Mouse (Mus musculus) midbrain, embryonic 14.5 days (tissue): ENCODE measurements at regions not wholly inside any gene's neighbourhood (a gene's known extent, or its start where the extent isn't known, plus 50 kb on each side); places are given as distances from the start of the nearest gene placed in this dataset.

Experiments
- ATAC-seq: fragments of 200-750 bp; cut with Nextera tagmentation; 2 replicates; pipeline ENCODE4 v1.8.0; 2017; ENCODE audit warnings: moderate number of reproducible peaks, moderate library complexity; ENCODE audit not compliant: low FRiP score, low TSS enrichment
- DNase-seq: peaks from one replicate; pipeline ENCODE4 v3.0.0-alpha.2; 2015
- H3K27ac ChIP-seq: fragments of 300-500 bp; sonication (generic); replicated peaks from 2 replicates; pipeline ENCODE4 v1.5.1; 2014; ENCODE audit warnings: mild to moderate bottlenecking, low read depth, low read length, moderate library complexity
- H3K27me3 ChIP-seq: fragments of 300-500 bp; sonication (generic); 2 replicates; pipeline ENCODE4 v1.6.1; 2014; ENCODE audit warnings: low read length, control low read depth, mixed read lengths; ENCODE audit not compliant: control insufficient read depth, insufficient read depth
- H3K36me3 ChIP-seq: fragments of 300-500 bp; sonication (generic); 2 replicates; pipeline ENCODE4 v1.6.1; 2014; ENCODE audit warnings: low read length, control low read depth; ENCODE audit not compliant: control insufficient read depth, insufficient read depth
- H3K4me1 ChIP-seq: fragments of 300-500 bp; sonication (generic); 2 replicates; pipeline ENCODE4 v1.6.1; 2014; ENCODE audit warnings: mild to moderate bottlenecking, antibody characterized with exemption, low read length, control low read depth; ENCODE audit not compliant: control insufficient read depth, insufficient read depth
- H3K4me2 ChIP-seq: fragments of 300-500 bp; sonication (generic); 2 replicates; pipeline ENCODE4 v1.6.1; 2014; ENCODE audit warnings: mild to moderate bottlenecking, low read length, moderate library complexity
- H3K4me3 ChIP-seq: fragments of 300-500 bp; sonication (generic); replicated peaks from 2 replicates; pipeline ENCODE4 v1.5.1; 2014; ENCODE audit warnings: low read depth, low read length
- H3K9ac ChIP-seq: fragments of 300-500 bp; sonication (generic); replicated peaks from 2 replicates; pipeline ENCODE4 v1.6.1; 2014; ENCODE audit warnings: mild to moderate bottlenecking, low read length, moderate library complexity
- H3K9me3 ChIP-seq: fragments of 300-500 bp; sonication (generic); 2 replicates; pipeline ENCODE4 v1.6.1; 2016; ENCODE audit warnings: low read length, control low read depth, mixed read lengths; ENCODE audit not compliant: control insufficient read depth
- WGBS: fragments of 180-500 bp; shearing (Covaris S2); extraction: QIAGEN DNeasy Blood & Tissue Kit; methylation state at CpG from one replicate; pipeline ENCODE4 v1.1.7; 2014; 5-methylcytosine and 5-hydroxymethylcytosine counted together

- ATAC-seq (no peak), DNase-seq (no peak)
- H3K27ac ChIP-seq: no peak overlapping the region
- WGBS: 82% methylated on average over 4 of the region's 4 CpGs
- no peak overlapping the region for H3K4me2 ChIP-seq
- H3K9me3 ChIP-seq: no peaks in the 10 kb centered on the region
- no peaks in the 10 kb centered on the region for H3K36me3 ChIP-seq
- no peak overlapping the region for H3K4me3 ChIP-seq
- H3K4me1 ChIP-seq: peaks cover 26% of the 10 kb centered on the region
- 0 out of 2 replicates have a peak, but pooled peaks cover 2% of the 10 kb centered on the region for H3K27me3 ChIP-seq
- H3K9ac ChIP-seq: no peak overlapping the region
Measured at GRCm38 (mm10) chr6:100159817-100160216, 127.5 kb downstream of the Rybp start.

- H3K27me3 ChIP-seq: 0 out of 2 replicates have a peak, but pooled peaks cover 2% of the 10 kb centered on the region
- 54% methylated on average over 1 of the region's 1 CpGs for WGBS
- H3K36me3 ChIP-seq: no peaks in the 10 kb centered on the region
- peaks cover 25% of the 10 kb centered on the region for H3K4me1 ChIP-seq
- no peaks in the 10 kb centered on the region for H3K9me3 ChIP-seq
- H3K4me3 ChIP-seq: no peak overlapping the region
- H3K9ac ChIP-seq: no peak overlapping the region
- DNase-seq (no peak), ATAC-seq (no peak)
- no peak overlapping the region for H3K4me2 ChIP-seq
- no peak overlapping the region for H3K27ac ChIP-seq
Measured at GRCm38 (mm10) chr6:100159246-100159645, 128.0 kb downstream of the Rybp start.

DNA sequence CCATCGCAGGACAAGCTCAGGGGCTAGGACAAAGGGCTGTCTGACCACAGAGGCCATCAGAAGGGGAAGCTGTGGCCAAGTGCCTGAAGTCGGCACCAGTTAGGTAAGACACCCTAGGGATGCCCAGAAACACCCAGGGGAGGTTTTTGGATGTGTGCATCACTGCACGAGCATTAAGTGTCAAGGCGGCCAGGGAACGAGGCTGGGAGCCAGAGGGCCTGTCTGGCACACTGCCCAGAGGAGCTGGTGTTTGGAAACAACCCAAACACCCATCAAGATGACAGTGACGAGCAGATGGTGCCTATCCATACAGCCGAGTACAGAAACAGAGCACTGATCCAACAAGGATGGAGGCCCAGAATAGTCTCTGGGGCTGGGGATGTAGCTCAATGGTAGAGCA lies 130.0 kb downstream of the Rybp start:
- H3K9ac ChIP-seq: no peak overlapping the region

DNA sequence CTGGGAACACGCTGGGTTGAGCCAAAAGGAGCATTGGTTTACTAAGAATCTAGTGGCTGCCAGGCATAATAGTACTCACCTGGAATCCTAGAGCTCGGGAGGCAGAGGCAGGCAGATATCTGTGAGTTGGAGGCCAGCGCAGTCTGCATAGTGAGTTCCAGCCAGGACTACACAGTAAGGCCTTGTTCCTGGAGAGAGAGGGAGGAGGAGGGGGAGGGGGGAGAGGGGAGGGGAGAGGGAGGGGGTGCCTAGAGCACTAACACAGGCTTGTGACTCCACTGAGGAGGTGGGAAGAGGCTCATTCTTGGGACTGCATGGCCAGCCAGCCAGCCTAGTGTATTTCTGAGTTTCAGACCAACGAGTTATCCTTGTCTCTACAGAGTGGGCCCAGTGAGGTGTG lies 131.1 kb downstream of the Rybp start:
- Histone ChIP-seq H3K36me3 (no peaks in the 10 kb centered on the region), H3K4me2 (no peak overlapping the region), H3K9ac (no peak overlapping the region), H3K27ac (peak overlapping the region; percentile 14; the same call in 1 of the 2 replicates), H3K4me1 (peaks cover 6% of the 10 kb centered on the region), H3K9me3 (no peaks in the 10 kb centered on the region), H3K4me3 (no peak overlapping the region), H3K27me3 (0 out of 2 replicates have a peak, but pooled peaks cover 2% of the 10 kb centered on the region)
- DNase-seq (no peak), ATAC-seq (no peak)
- 78% methylated on average over 4 of the region's 4 CpGs for WGBS

More for the DNA sequence above, 130.0 kb downstream of the Rybp start:
- H3K4me2 ChIP-seq: no peak overlapping the region
- 0 out of 2 replicates have a peak, but pooled peaks cover 2% of the 10 kb centered on the region for H3K27me3 ChIP-seq
- no peak overlapping the region for H3K4me3 ChIP-seq
- H3K36me3 ChIP-seq: no peaks in the 10 kb centered on the region
- H3K27ac ChIP-seq: no peak overlapping the region
- DNase-seq (peak; percentile 81), ATAC-seq (peak; percentile 57; the same call in 1 of the 2 replicates)
- WGBS: 30% methylated on average over 7 of the region's 7 CpGs
- H3K9me3 ChIP-seq: no peaks in the 10 kb centered on the region
- H3K4me1 ChIP-seq: peaks cover 9% of the 10 kb centered on the region

DNA sequence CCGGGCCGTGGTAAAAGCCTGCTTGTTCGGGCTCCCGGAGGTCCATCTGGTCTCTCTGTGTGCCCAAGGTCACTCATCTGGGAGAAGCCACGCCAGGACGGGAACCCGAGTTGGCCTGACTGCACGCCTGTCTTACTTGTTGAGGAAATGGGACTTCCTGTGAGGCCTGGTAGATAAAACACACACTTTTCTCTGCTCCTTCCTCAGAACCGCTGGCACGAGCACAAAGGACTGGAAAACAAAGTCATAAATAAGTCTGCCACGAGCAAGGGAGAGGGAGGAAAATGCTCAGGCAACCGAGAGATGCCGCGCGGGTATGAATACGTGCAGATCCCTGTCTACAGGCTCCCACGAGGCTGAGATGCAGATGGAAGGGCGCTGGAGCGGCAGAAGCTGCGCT lies 131.6 kb downstream of the Rybp start:
- ATAC-seq: no peak
- Histone ChIP-seq H3K4me3 (no peak overlapping the region), H3K4me2 (no peak overlapping the region), H3K9ac (no peak overlapping the region), H3K4me1 (peaks cover 6% of the 10 kb centered on the region), H3K36me3 (no peaks in the 10 kb centered on the region), H3K9me3 (no peaks in the 10 kb centered on the region), H3K27me3 (0 out of 2 replicates have a peak, but pooled peaks cover 2% of the 10 kb centered on the region), H3K27ac (peak overlapping the region; percentile 26; the same call in 1 of the 2 replicates)
- DNase-seq: peak; percentile 50
- WGBS: 60% methylated on average over 20 of the region's 20 CpGs

- no peak for DNase-seq
- Histone ChIP-seq H3K27me3 (peaks cover 3% of the 10 kb centered on the region; the same call in 1 of the 2 replicates), H3K4me1 (peaks cover 3% of the 10 kb centered on the region; the same call in 1 of the 2 replicates), H3K4me2 (no peak overlapping the region), H3K27ac (no peak overlapping the region), H3K4me3 (no peak overlapping the region), H3K36me3 (no peaks in the 10 kb centered on the region), H3K9ac (no peak overlapping the region), H3K9me3 (no peaks in the 10 kb centered on the region)
- ATAC-seq: no peak
- WGBS: 90% methylated on average over 1 of the region's 1 CpGs
Measured at GRCm38 (mm10) chr6:100151447-100151846, 135.8 kb downstream of the Rybp start.

GRCm38 (mm10) chr6:100150703-100151208 lies 136.5 kb downstream of the Rybp start:
- H3K4me1 ChIP-seq: peaks cover 3% of the 10 kb centered on the region; the same call in 1 of the 2 replicates
- WGBS: 74% methylated on average over 6 of the region's 6 CpGs
- H3K27ac ChIP-seq: no peak overlapping the region
- no peaks in the 10 kb centered on the region for H3K36me3 ChIP-seq
- no peak overlapping the region for H3K4me3 ChIP-seq
- DNase-seq: no peak
- no peak overlapping the region for H3K4me2 ChIP-seq
- no peak overlapping the region for H3K9ac ChIP-seq
- H3K27me3 ChIP-seq: peaks cover 3% of the 10 kb centered on the region; the same call in 1 of the 2 replicates
- no peak for ATAC-seq
- H3K9me3 ChIP-seq: no peaks in the 10 kb centered on the region

GRCm38 (mm10) chr6:100149458-100149852 lies 137.8 kb downstream of the Rybp start:
- no peak overlapping the region for H3K4me2 ChIP-seq
- no peak overlapping the region for H3K9ac ChIP-seq
- peaks cover 3% of the 10 kb centered on the region; the same call in 1 of the 2 replicates for H3K27me3 ChIP-seq
- H3K27ac ChIP-seq: no peak overlapping the region
- no peaks in the 10 kb centered on the region for H3K36me3 ChIP-seq
- H3K4me1 ChIP-seq: peaks cover 7% of the 10 kb centered on the region
- DNase-seq (no peak), ATAC-seq (no peak)
- H3K4me3 ChIP-seq: no peak overlapping the region
- 85% methylated on average over 5 of the region's 5 CpGs for WGBS
- no peaks in the 10 kb centered on the region for H3K9me3 ChIP-seq

DNA sequence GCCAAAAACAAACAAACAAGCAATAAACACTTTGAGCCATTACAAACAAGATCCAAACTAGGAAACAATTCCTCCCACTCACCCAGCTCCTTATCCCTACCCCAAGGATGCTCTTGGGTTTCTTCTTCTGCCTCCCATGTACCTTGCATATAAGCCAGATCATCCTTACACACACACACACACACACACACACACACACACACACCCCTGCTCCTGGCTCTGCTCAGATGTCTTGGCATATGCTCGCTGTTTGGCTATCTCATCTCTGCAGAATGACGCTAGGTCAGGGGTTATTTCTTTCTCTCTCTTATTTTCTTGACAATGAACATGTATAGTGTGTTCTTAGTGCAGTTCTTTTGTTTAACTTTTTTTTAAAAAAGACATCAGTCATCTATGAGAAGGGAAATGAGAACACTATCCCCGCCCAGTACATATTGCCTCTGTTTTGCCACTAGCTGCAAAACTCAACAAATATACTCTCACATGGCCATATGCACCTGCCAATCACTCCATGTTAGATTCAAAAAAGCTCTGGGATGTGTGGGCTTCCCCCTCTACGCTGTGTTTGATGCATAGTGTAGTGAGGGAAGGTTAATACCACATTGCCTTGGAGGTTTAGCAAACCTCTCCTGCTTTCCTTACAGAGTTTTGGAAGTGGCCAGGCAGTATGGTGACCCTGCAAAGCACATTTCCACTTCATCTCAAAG lies 138.4 kb downstream of the Rybp start:
- WGBS: 77% methylated on average over 4 of the region's 4 CpGs

More for the DNA sequence above, 138.4 kb downstream of the Rybp start:
- ATAC-seq: no peak
- Histone ChIP-seq H3K4me2 (no peak overlapping the region), H3K9me3 (no peaks in the 10 kb centered on the region), H3K27ac (no peak overlapping the region), H3K4me1 (peaks cover 12% of the 10 kb centered on the region), H3K27me3 (peaks cover 3% of the 10 kb centered on the region; the same call in 1 of the 2 replicates), H3K9ac (no peak overlapping the region), H3K4me3 (no peak overlapping the region), H3K36me3 (no peaks in the 10 kb centered on the region)
- no peak for DNase-seq
